Mouse (Mus musculus): ENCODE results near the gene Casc3. TPM values are rescaled to one million over a fixed set of nuclear protein-coding genes. Genes with fewer than 3 reads are reported as not detected.

Gene Casc3
- polyA plus RNA-seq (2015; fragmentation: Nextera tagmentation; extraction: Ambion mirVana) = 12.4 and 14.8 TPM in 2 replicates

DNA sequence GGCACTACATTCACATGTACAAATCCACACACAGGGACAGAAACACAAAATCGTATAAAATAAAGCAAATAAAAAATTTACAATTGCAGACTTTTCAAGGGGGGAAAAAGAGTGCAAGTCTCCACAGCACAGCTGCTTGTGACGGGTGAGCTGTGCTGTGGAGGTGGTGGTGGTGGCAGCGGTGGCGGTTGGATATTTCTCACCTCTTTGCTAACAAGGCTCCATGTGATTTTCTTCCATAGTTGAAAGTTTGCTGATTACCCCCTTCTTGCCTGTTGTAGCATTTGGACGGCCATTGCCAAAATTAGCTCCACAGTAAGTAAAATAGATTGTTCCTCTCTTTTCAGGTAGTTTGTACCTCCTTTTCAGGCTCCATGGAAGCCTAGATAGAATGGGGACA is at the start of gene Casc3:
Gene Casc3, plus strand, starts transcription at position 301 of the 400 bp plus-strand sequence.
- DNase-seq (ENCODE audit: low spot score) (no peak), ATAC-seq (ENCODE audit: low FRiP score, low TSS enrichment) (no peak)
- H3K9me3 ChIP-seq (ENCODE audit: control insufficient read depth, low read length) = no peaks in the 10 kb centered on the region
- no peak within 1 kb of the TSS for H3K4me2 ChIP-seq (replicated peaks; ENCODE audit: low read depth)
- H3K27me3 ChIP-seq (ENCODE audit: control insufficient read depth, insufficient read depth, low read length) = no peaks in the 10 kb centered on the region
- H3K4me1 ChIP-seq (replicated peaks; ENCODE audit: control insufficient read depth, insufficient read depth) = no peaks in the 10 kb centered on the region
- no peak within 1 kb of the TSS for H3K4me3 ChIP-seq (ENCODE audit: low read depth, low read length)
- H3K36me3 ChIP-seq (ENCODE audit: control insufficient read depth, insufficient read depth, low read length) = peaks cover 30% of the 10 kb centered on the region
- H3K9ac ChIP-seq (ENCODE audit: low read length) = no peak within 1 kb of the TSS
- no peak for TF ChIP-seq EP300 (optimal IDR thresholded peaks at IDR 0.05)
- no peak for TF ChIP-seq CTCF (IDR thresholded peaks at IDR 0.05; ENCODE audit: low read depth)
- WGBS = 94% methylated on average over 5 of the region's 5 CpGs
- H3K27ac ChIP-seq (replicated peaks) = no peak within 1 kb of the TSS

- H3K4me1 ChIP-seq (replicated peaks; ENCODE audit: control insufficient read depth, insufficient read depth) = peaks cover 16% of the 10 kb centered on the region
- DNase-seq (ENCODE audit: low spot score) = peak; percentile 16
- H3K36me3 ChIP-seq (ENCODE audit: control insufficient read depth, insufficient read depth, low read length) = peaks cover 12% of the 10 kb centered on the region
- no peaks in the 10 kb centered on the region for H3K27me3 ChIP-seq (ENCODE audit: control insufficient read depth, insufficient read depth, low read length)
- no peak overlapping the region for H3K9ac ChIP-seq (ENCODE audit: low read length)
- WGBS = 87% methylated on average over 6 of the region's 6 CpGs
- no peaks in the 10 kb centered on the region for H3K9me3 ChIP-seq (ENCODE audit: control insufficient read depth, low read length)
- no peak for ATAC-seq (ENCODE audit: low FRiP score, low TSS enrichment)
- H3K27ac ChIP-seq (replicated peaks) = no peak overlapping the region
- TF ChIP-seq EP300 (optimal IDR thresholded peaks at IDR 0.05) (no peak), CTCF (IDR thresholded peaks at IDR 0.05; ENCODE audit: low read depth) (no peak)
- no peak overlapping the region for H3K4me2 ChIP-seq (replicated peaks; ENCODE audit: low read depth)
- H3K4me3 ChIP-seq (ENCODE audit: low read depth, low read length) = no peak overlapping the region
These were observed 48.9 kb upstream of the Casc3 start for GRCm38 (mm10) chr11:98755726-98756380.

DNA sequence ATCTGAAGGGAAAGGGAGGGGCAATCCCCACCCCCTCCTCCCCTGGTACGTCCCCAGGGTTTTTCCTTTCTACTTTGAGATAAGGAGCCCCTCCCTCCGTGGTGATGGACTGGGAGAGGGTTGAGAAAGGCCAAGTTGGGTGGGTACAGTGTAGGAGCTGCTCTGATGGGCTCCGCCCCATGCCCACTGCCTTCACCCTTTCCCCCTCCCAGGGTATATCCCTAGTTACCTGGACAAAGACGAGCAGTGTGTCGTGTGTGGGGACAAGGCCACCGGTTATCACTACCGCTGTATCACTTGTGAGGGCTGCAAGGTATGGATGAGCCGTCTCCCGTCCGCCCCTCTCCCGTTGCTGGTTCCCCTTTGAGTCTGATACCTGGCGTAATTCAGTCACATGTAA is 48.0 kb upstream of the Casc3 start:
- TF ChIP-seq CTCF (IDR thresholded peaks at IDR 0.05; ENCODE audit: low read depth) (no peak), EP300 (optimal IDR thresholded peaks at IDR 0.05) (no peak)
- Histone ChIP-seq H3K27ac (replicated peaks) (no peak overlapping the region), H3K36me3 (ENCODE audit: control insufficient read depth, insufficient read depth, low read length) (peaks cover 12% of the 10 kb centered on the region), H3K4me2 (replicated peaks; ENCODE audit: low read depth) (no peak overlapping the region), H3K4me3 (ENCODE audit: low read depth, low read length) (no peak overlapping the region), H3K9ac (ENCODE audit: low read length) (no peak overlapping the region), H3K27me3 (ENCODE audit: control insufficient read depth, insufficient read depth, low read length) (no peaks in the 10 kb centered on the region), H3K4me1 (replicated peaks; ENCODE audit: control insufficient read depth, insufficient read depth) (peaks cover 8% of the 10 kb centered on the region; the same call in 1 of the 2 replicates), H3K9me3 (ENCODE audit: control insufficient read depth, low read length) (no peaks in the 10 kb centered on the region)
- ATAC-seq (ENCODE audit: low FRiP score, low TSS enrichment) (no peak), DNase-seq (ENCODE audit: low spot score) (no peak)
- WGBS = 82% methylated on average over 12 of the region's 12 CpGs

DNA sequence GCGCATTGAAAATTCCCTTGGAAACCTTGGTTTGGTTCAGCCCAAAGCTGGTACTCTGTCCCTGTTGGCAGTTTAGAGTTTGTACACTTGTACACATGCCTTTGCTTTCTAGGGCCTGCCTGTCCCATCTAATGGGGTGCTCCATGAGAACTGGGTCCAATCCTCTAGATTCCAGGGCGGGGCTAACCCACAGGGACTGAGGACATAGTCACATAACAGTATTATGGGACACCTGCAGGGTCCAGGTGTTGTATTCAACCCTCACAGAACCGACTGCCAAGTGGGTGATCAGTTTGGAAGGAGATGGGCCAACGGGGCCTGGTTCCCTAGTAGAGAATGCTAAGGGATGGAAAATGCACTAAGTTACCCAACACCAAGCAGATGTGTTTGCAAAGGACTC is 42.8 kb upstream of the Casc3 start:
- H3K4me3 ChIP-seq (ENCODE audit: low read depth, low read length) = no peak overlapping the region
- H3K4me2 ChIP-seq (replicated peaks; ENCODE audit: low read depth) = no peak overlapping the region
- peaks cover 8% of the 10 kb centered on the region; the same call in 1 of the 2 replicates for H3K4me1 ChIP-seq (replicated peaks; ENCODE audit: control insufficient read depth, insufficient read depth)
- H3K36me3 ChIP-seq (ENCODE audit: control insufficient read depth, insufficient read depth, low read length) = peaks cover 25% of the 10 kb centered on the region
- no peaks in the 10 kb centered on the region for H3K27me3 ChIP-seq (ENCODE audit: control insufficient read depth, insufficient read depth, low read length)
- 94% methylated on average over 4 of the region's 4 CpGs for WGBS
- H3K27ac ChIP-seq (replicated peaks) = 0 out of 2 replicates have a peak overlapping the region, but pooled peaks have one; percentile 18
- no peaks in the 10 kb centered on the region for H3K9me3 ChIP-seq (ENCODE audit: control insufficient read depth, low read length)
- no peak for TF ChIP-seq CTCF (IDR thresholded peaks at IDR 0.05; ENCODE audit: low read depth)
- TF ChIP-seq EP300 (optimal IDR thresholded peaks at IDR 0.05) = no peak
- DNase-seq (ENCODE audit: low spot score) = no peak
- H3K9ac ChIP-seq (ENCODE audit: low read length) = no peak overlapping the region
- ATAC-seq (ENCODE audit: low FRiP score, low TSS enrichment) = no peak

DNA sequence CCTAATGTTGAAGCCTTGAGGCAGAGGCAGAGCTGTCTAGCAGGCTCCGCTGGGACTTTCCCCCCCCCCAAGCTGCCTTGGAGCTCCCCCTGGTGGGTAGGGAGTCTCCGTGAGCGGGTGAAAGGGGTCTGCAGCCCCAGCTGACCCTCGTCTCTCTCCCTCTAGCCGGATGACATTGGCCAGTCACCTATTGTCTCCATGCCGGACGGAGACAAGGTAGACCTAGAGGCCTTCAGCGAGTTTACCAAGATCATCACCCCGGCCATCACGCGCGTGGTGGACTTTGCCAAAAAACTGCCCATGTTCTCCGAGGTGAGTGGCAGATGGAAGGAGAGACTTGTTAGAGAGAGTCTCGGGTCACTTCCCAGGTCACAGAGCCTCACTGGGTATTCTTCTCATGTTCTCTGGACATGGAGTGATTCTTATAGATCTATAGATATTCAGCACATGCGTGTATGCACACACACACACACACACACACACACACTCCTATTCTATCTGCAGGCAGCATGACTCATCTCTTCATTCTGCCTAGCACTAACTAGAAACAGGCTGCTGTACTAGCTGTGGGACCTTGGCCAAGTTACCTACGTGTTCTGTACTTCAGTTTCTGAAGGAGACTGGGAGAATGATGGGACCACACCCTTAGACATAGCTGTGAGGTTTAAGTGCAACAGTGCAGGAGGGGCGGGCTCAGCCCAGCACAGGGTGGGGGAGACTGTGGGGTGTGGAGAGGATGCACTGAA is 41.8 kb upstream of the Casc3 start:
- ATAC-seq (ENCODE audit: low FRiP score, low TSS enrichment) (peak; percentile 74), DNase-seq (ENCODE audit: low spot score) (peak; percentile 73)
- no peak overlapping the region for H3K9ac ChIP-seq (ENCODE audit: low read length)
- H3K27me3 ChIP-seq (ENCODE audit: control insufficient read depth, insufficient read depth, low read length) = no peaks in the 10 kb centered on the region
- 53% methylated on average over 17 of the region's 17 CpGs for WGBS
- peak overlapping the region; percentile 74 for H3K27ac ChIP-seq (replicated peaks)
- 0 out of 2 replicates have a peak overlapping the region, but pooled peaks have one; percentile 8 for H3K4me2 ChIP-seq (replicated peaks; ENCODE audit: low read depth)
- H3K4me3 ChIP-seq (ENCODE audit: low read depth, low read length) = no peak overlapping the region
- peaks cover 8% of the 10 kb centered on the region; the same call in 1 of the 2 replicates for H3K4me1 ChIP-seq (replicated peaks; ENCODE audit: control insufficient read depth, insufficient read depth)
- TF ChIP-seq EP300 (optimal IDR thresholded peaks at IDR 0.05) = no peak
- peak; percentile 73 for TF ChIP-seq CTCF (IDR thresholded peaks at IDR 0.05; ENCODE audit: low read depth)
- peaks cover 19% of the 10 kb centered on the region for H3K36me3 ChIP-seq (ENCODE audit: control insufficient read depth, insufficient read depth, low read length)
- no peaks in the 10 kb centered on the region for H3K9me3 ChIP-seq (ENCODE audit: control insufficient read depth, low read length)

GRCm38 (mm10) chr11:98763502-98763861 is 41.2 kb upstream of the Casc3 start:
- DNase-seq (ENCODE audit: low spot score) = no peak
- H3K27me3 ChIP-seq (ENCODE audit: control insufficient read depth, insufficient read depth, low read length) = no peaks in the 10 kb centered on the region
- H3K27ac ChIP-seq (replicated peaks) = peak overlapping the region; percentile 74

More at GRCm38 (mm10) chr11:98763502-98763861, 41.2 kb upstream of the Casc3 start:
- TF ChIP-seq EP300 (optimal IDR thresholded peaks at IDR 0.05) (no peak), CTCF (IDR thresholded peaks at IDR 0.05; ENCODE audit: low read depth) (no peak)
- 0 out of 2 replicates have a peak overlapping the region, but pooled peaks have one; percentile 8 for H3K4me2 ChIP-seq (replicated peaks; ENCODE audit: low read depth)
- peak; percentile 45 for ATAC-seq (ENCODE audit: low FRiP score, low TSS enrichment)
- H3K9me3 ChIP-seq (ENCODE audit: control insufficient read depth, low read length) = no peaks in the 10 kb centered on the region
- H3K36me3 ChIP-seq (ENCODE audit: control insufficient read depth, insufficient read depth, low read length) = peaks cover 19% of the 10 kb centered on the region
- peaks cover 8% of the 10 kb centered on the region; the same call in 1 of the 2 replicates for H3K4me1 ChIP-seq (replicated peaks; ENCODE audit: control insufficient read depth, insufficient read depth)
- no peak overlapping the region for H3K4me3 ChIP-seq (ENCODE audit: low read depth, low read length)
- 78% methylated on average over 8 of the region's 8 CpGs for WGBS
- H3K9ac ChIP-seq (ENCODE audit: low read length) = no peak overlapping the region
